Mouse (Mus musculus) CH12.LX (cell line): Measurements from ENCODE around the gene Gdpd1. TPM values are rescaled to one million over a fixed set of nuclear protein-coding genes. Genes with fewer than 3 reads are reported as not detected.
A peak's percentile ranks its signal among the peaks of the same experiment; 100 is the strongest.

ENCODE experiments used
- DNase-seq: peaks from one replicate; pipeline ENCODE4 v3.0.0-alpha.2; 2013; ENCODE audit errors: extremely low read depth
- H3K27ac ChIP-seq: 2 replicates; pipeline ENCODE4 v1.5.1; 2012; ENCODE audit warnings: low read depth, mild to moderate bottlenecking, control low read depth, moderate library complexity; ENCODE audit not compliant: insufficient read depth
- H3K27me3 ChIP-seq: replicated peaks from 2 replicates; pipeline ENCODE3; 2012; ENCODE audit warnings: inconsistent platforms
- H3K36me3 ChIP-seq, 2 experiments: replicated peaks in 1 of 2; 2 replicates each; pipeline versions ENCODE3 to v1.6.1; 2012; ENCODE audit warnings: inconsistent platforms in 1 of 2, low read length in 1 of 2, mild to moderate bottlenecking in 1 of 2, mixed read lengths in 1 of 2, moderate library complexity in 1 of 2; ENCODE audit not compliant: control insufficient read depth in 1 of 2, insufficient read depth in 1 of 2
- H3K4me1 ChIP-seq, 2 experiments: 2 replicates each; pipeline ENCODE4 v1.6.1; 2012; ENCODE audit warnings: inconsistent platforms in 1 of 2, moderate library complexity in 1 of 2; ENCODE audit not compliant: insufficient read depth in 2 of 2, control insufficient read depth in 1 of 2
- H3K4me2 ChIP-seq: 2 replicates; pipeline ENCODE4 v1.6.1; 2012; ENCODE audit warnings: low read depth, mild to moderate bottlenecking, control low read depth; ENCODE audit not compliant: poor library complexity, insufficient read depth, severe bottlenecking
- H3K4me3 ChIP-seq, 3 experiments: fragments of 150-350 bp in 1 of 3; sonication (generic) in 1 of 3; replicated peaks in 1 of 3; 2 replicates each; pipeline versions ENCODE3 to v1.5.1; 2011 to 2012; ENCODE audit warnings: low read depth in 2 of 3, low read length in 2 of 3, mild to moderate bottlenecking in 2 of 3, moderate library complexity in 2 of 3, control low read depth in 1 of 3, improper control_type of control experiment in 1 of 3, inconsistent platforms in 1 of 3, mixed read lengths in 1 of 3; ENCODE audit not compliant: poor library complexity in 1 of 3
- H3K79me2 ChIP-seq: replicated peaks from 2 replicates; pipeline ENCODE4 v1.6.1; 2012; ENCODE audit warnings: mild to moderate bottlenecking, moderate library complexity; ENCODE audit not compliant: control insufficient read depth, poor library complexity, insufficient read depth, severe bottlenecking; ENCODE audit errors: extremely low read depth
- H3K9ac ChIP-seq: 2 replicates; pipeline ENCODE4 v1.6.1; 2012; ENCODE audit warnings: low read depth, mild to moderate bottlenecking, control low read depth, moderate library complexity; ENCODE audit not compliant: insufficient read depth
- H3K9me3 ChIP-seq: replicated peaks from 2 replicates; pipeline ENCODE3; 2012; ENCODE audit warnings: low read length, inconsistent platforms, mixed read lengths
- CHD1 ChIP-seq: IDR thresholded peaks from 2 replicates; pipeline ENCODE4 v1.6.1; 2012; ENCODE audit warnings: low read depth, low read length, improper control_type of control experiment, inconsistent platforms
- CHD2 ChIP-seq: IDR thresholded peaks from 2 replicates; pipeline ENCODE4 v1.6.1; 2011; ENCODE audit warnings: low read length, improper control_type of control experiment
- CTCF ChIP-seq, 2 experiments: IDR thresholded peaks in 1 of 2; conservative IDR thresholded peaks in 1 of 2; 2 replicates each; pipeline ENCODE4 v1.5.1; 2011 to 2012; ENCODE audit warnings: low read depth in 2 of 2, low read length in 2 of 2, improper control_type of control experiment in 1 of 2, inconsistent platforms in 1 of 2, mild to moderate bottlenecking in 1 of 2, moderate library complexity in 1 of 2
- ELF1 ChIP-seq: IDR thresholded peaks from 2 replicates; pipeline ENCODE4 v1.6.1; 2014; ENCODE audit warnings: low read depth, mild to moderate bottlenecking, inconsistent platforms, low read length, improper control_type of control experiment
- GABPA ChIP-seq: IDR thresholded peaks from 2 replicates; pipeline ENCODE4 v1.6.1; 2012; ENCODE audit warnings: low read depth, low read length, improper control_type of control experiment, inconsistent platforms; ENCODE audit not compliant: insufficient replicate concordance
- KAT2A ChIP-seq: IDR thresholded peaks from 2 replicates; pipeline ENCODE4 v1.6.1; 2012; ENCODE audit warnings: low read length, improper control_type of control experiment, inconsistent platforms; ENCODE audit not compliant: insufficient replicate concordance
- MAZ ChIP-seq: IDR thresholded peaks from 2 replicates; pipeline ENCODE4 v1.6.1; 2012; ENCODE audit warnings: low read depth, mild to moderate bottlenecking, inconsistent platforms, low read length, improper control_type of control experiment, moderate library complexity
- MXI1 ChIP-seq: IDR thresholded peaks from 2 replicates; pipeline ENCODE4 v1.6.1; 2011; ENCODE audit warnings: mild to moderate bottlenecking, low read depth, low read length, improper control_type of control experiment
- MYC ChIP-seq: IDR thresholded peaks from 2 replicates; pipeline ENCODE4 v1.6.1; 2011; ENCODE audit warnings: low read depth, mild to moderate bottlenecking, improper control_type of control experiment, low read length
- NRF1 ChIP-seq: IDR thresholded peaks from 2 replicates; pipeline ENCODE4 v1.6.1; 2014; ENCODE audit warnings: low read depth, mild to moderate bottlenecking, inconsistent platforms, low read length, improper control_type of control experiment, moderate library complexity
- POLR2AphosphoS2 ChIP-seq: IDR thresholded peaks from 2 replicates; pipeline ENCODE4 v1.6.1; 2011; ENCODE audit warnings: low read depth, low read length, improper control_type of control experiment
- RAD21 ChIP-seq: IDR thresholded peaks from 2 replicates; pipeline ENCODE4 v1.6.1; 2011; ENCODE audit warnings: low read depth, mild to moderate bottlenecking, low read length, improper control_type of control experiment, moderate library complexity
- RCOR1 ChIP-seq: conservative IDR thresholded peaks from 2 replicates; pipeline ENCODE4 v1.6.1; 2012; ENCODE audit warnings: low read depth, mild to moderate bottlenecking, inconsistent platforms, low read length, improper control_type of control experiment
- SMC3 ChIP-seq: IDR thresholded peaks from 2 replicates; pipeline ENCODE4 v1.6.1; 2011; ENCODE audit warnings: low read depth, low read length, improper control_type of control experiment
- TBP ChIP-seq: conservative IDR thresholded peaks from 2 replicates; pipeline ENCODE4 v1.6.1; 2011; ENCODE audit warnings: low read depth, low read length, improper control_type of control experiment
- TCF12 ChIP-seq: IDR thresholded peaks from 2 replicates; pipeline ENCODE4 v1.6.1; 2014; ENCODE audit warnings: low read depth, mild to moderate bottlenecking, inconsistent platforms, low read length, improper control_type of control experiment
- ZC3H11A ChIP-seq: IDR thresholded peaks from 2 replicates; pipeline ENCODE4 v1.6.1; 2012; ENCODE audit warnings: low read depth, mild to moderate bottlenecking, inconsistent platforms, low read length, improper control_type of control experiment
- ZKSCAN1 ChIP-seq: IDR thresholded peaks from 2 replicates; pipeline ENCODE4 v1.6.1; 2012; ENCODE audit warnings: low read depth, inconsistent platforms, low read length, improper control_type of control experiment, borderline replicate concordance
- dilution Hi-C: fragments of 300-500 bp; cut with MboI; formaldehyde crosslinking; loops from 2 replicates; pipeline ENCODE4 v1.14.3; 2020; ENCODE audit warnings: low sequenced_read_pairs; ENCODE audit not compliant: extremely low pct_unique_long_range_greater_than_20kb, extremely low pct_ligation_motif_present
- in situ Hi-C: fragments of 300-500 bp; cut with MboI; formaldehyde crosslinking; loops from 3 replicates; pipeline ENCODE4 v1.14.3; 2019; ENCODE audit warnings: low sequenced_read_pairs, low pct_ligation_motif_present, low pct_unique_long_range_greater_than_20kb, mixed read lengths
- polyA plus RNA-seq: library from polyadenylated mRNA; unstranded; fragments of >175 nt; gene quantifications from 2 replicates; pipeline ENCODE4 v1.2.1, GENCODE M21; 2012; ENCODE audit warnings: low read depth; ENCODE audit not compliant: insufficient read length
- total RNA-seq, 2 experiments: library from RNA; depleted of rRNA; stranded (reverse); fragments of 300-350 nt in 1 of 2; fragments of >200 nt in 1 of 2; gene quantifications; 2 replicates each; pipeline ENCODE4 v1.2.3; 2012 to 2014

Gdpd1 gene
- total and polyA plus RNA-seq, 3 experiments, result 2.3 to 3.9 (median 2.7) TPM

- H3K27ac ChIP-seq, result no peak overlapping the region
- in situ Hi-C loops, result no loop called here
These were observed 34.4 kb downstream of the Gdpd1 start for GRCm38 (mm10) chr11:87039307-87039963.

GRCm38 (mm10) chr11:87036180-87036579 is 37.7 kb downstream of the Gdpd1 start:
- Histone ChIP-seq H3K9ac (no peak overlapping the region), H3K4me3 (no peak overlapping the region), H3K4me2 (no peak overlapping the region), H3K27ac (no peak overlapping the region), H3K4me1 (peaks cover 2 to 16% of the 10 kb centered on the region in 2 experiments; a peak in 3 of 4 replicates), H3K27me3 (no peaks in the 10 kb centered on the region), H3K9me3 (no peaks in the 10 kb centered on the region), H3K36me3 (no peaks in the 10 kb centered on the region), H3K79me2 (no peaks in the 10 kb centered on the region)
- dilution Hi-C loops, result no loop called here
- in situ Hi-C loops, result no loop called here
- DNase-seq, result no peak
- TF ChIP-seq POLR2AphosphoS2 (no peak), GABPA (no peak), SMC3 (peak; percentile 27), CTCF (conservative IDR thresholded peaks at IDR 0.05 in 1 of 2, IDR thresholded peaks at IDR 0.05 in 1 of 2; ENCODE audit: low read depth in 2 of 2, low read length in 2 of 2) (peak in 1 of 2 experiments; percentile 58; a peak in 2 of 4 replicates), RAD21 (peak; percentile 41), RCOR1 (no peak), KAT2A (no peak), MAZ (no peak), ZC3H11A (no peak), MXI1 (no peak), MYC (no peak)

More at GRCm38 (mm10) chr11:87039307-87039963, 34.4 kb downstream of the Gdpd1 start:
- Histone ChIP-seq H3K4me3 (no peak overlapping the region), H3K79me2 (no peaks in the 10 kb centered on the region)
- no peak for DNase-seq
- no peak for TF ChIP-seq ZKSCAN1
- no peak for TF ChIP-seq ELF1
- no peak for TF ChIP-seq TBP
- no peak for TF ChIP-seq CHD1
- TF ChIP-seq NRF1, result no peak
- TF ChIP-seq CHD2, result no peak
- TF ChIP-seq POLR2AphosphoS2, result no peak
- TF ChIP-seq TCF12, result no peak
- TF ChIP-seq, all 38 proteins: peak for 0
- Histone ChIP-seq H3K4me2 (no peak overlapping the region), H3K36me3 (no peaks in the 10 kb centered on the region), H3K9ac (no peak overlapping the region), H3K4me1 (peaks cover 2 to 16% of the 10 kb centered on the region in 2 experiments; a peak in 3 of 4 replicates), H3K27me3 (no peaks in the 10 kb centered on the region), H3K9me3 (no peaks in the 10 kb centered on the region)
- dilution Hi-C loops, result no loop called here
